Mouse (Mus musculus) C2C12 (cell line): ENCODE measurements around the gene Perp. TPM values are rescaled to one million over a fixed set of nuclear protein-coding genes. Genes with fewer than 3 reads are reported as not detected.

ENCODE experiments used
- H3K27me3 ChIP-seq: one replicate; pipeline ENCODE4 v1.6.1; 2011; ENCODE audit not compliant: control insufficient read depth, insufficient read depth, insufficient read length
- H3K36me3 ChIP-seq: one replicate; pipeline ENCODE4 v1.6.1; 2011; ENCODE audit not compliant: control insufficient read depth, insufficient read depth
- H3K4me3 ChIP-seq: one replicate; pipeline ENCODE4 v1.5.1; 2011; ENCODE audit warnings: mild to moderate bottlenecking, control low read depth; ENCODE audit not compliant: poor library complexity, insufficient read depth, severe bottlenecking
- H3K79me2 ChIP-seq: one replicate; pipeline ENCODE4 v1.6.1; 2011; ENCODE audit not compliant: control insufficient read depth, insufficient read depth
- H3K79me3 ChIP-seq: one replicate; pipeline ENCODE4 v1.6.1; 2011; ENCODE audit warnings: low read depth, control low read depth
- H3ac ChIP-seq: one replicate; pipeline ENCODE3; 2011; ENCODE audit warnings: low read depth; ENCODE audit not compliant: control insufficient read depth, insufficient read length
- CEBPB ChIP-seq: IDR thresholded peaks from one replicate; pipeline ENCODE4 v1.6.1; 2011; ENCODE audit warnings: low read depth, mild to moderate bottlenecking, control low read depth, moderate library complexity
- CTCF ChIP-seq: IDR thresholded peaks from one replicate; pipeline ENCODE4 v1.5.1; 2011; ENCODE audit not compliant: control insufficient read depth, insufficient read depth, insufficient read length
- FOSL1 ChIP-seq: IDR thresholded peaks from one replicate; pipeline ENCODE4 v1.8.0; 2011; ENCODE audit warnings: mild to moderate bottlenecking, low read length; ENCODE audit not compliant: poor library complexity, insufficient read depth, severe bottlenecking
- MAX ChIP-seq: IDR thresholded peaks from one replicate; pipeline ENCODE4 v1.6.1; 2011; ENCODE audit warnings: mild to moderate bottlenecking, control low read depth
- MYOD1 ChIP-seq: IDR thresholded peaks from one replicate; pipeline ENCODE4 v1.6.1; 2011; ENCODE audit warnings: low read depth; ENCODE audit not compliant: control insufficient read depth, insufficient read length
- MYOG ChIP-seq: IDR thresholded peaks from one replicate; pipeline ENCODE4 v1.6.1; 2011; ENCODE audit not compliant: control insufficient read depth, insufficient read length; ENCODE audit errors: extremely low read depth
- USF1 ChIP-seq: IDR thresholded peaks from one replicate; pipeline ENCODE4 v1.6.1; 2011; ENCODE audit warnings: low read depth, mild to moderate bottlenecking, control low read depth, moderate library complexity
- polyA plus RNA-seq: library from polyadenylated mRNA; unstranded; fragments of >200 nt; fragmentation: generic; extraction: Trizol; gene quantifications from one replicate; pipeline ENCODE4 v1.2.1, GENCODE M21; 2012; ENCODE audit warnings: missing spikeins

The Perp gene
- polyA plus RNA-seq, 1 experiment = 0.02 TPM

GRCm38 (mm10) chr10:18859632-18860031 is 14.8 kb downstream of the Perp start:
- Histone ChIP-seq H3ac (no peak overlapping the region), H3K79me2 (no peaks in the 10 kb centered on the region), H3K36me3 (no peaks in the 10 kb centered on the region), H3K27me3 (no peaks in the 10 kb centered on the region), H3K79me3 (no peaks in the 10 kb centered on the region), H3K4me3 (no peak overlapping the region)
- no peak for TF ChIP-seq CEBPB
- TF ChIP-seq MAX = no peak
- TF ChIP-seq FOSL1 = no peak
- TF ChIP-seq CTCF = no peak
- TF ChIP-seq MYOD1 = no peak
- TF ChIP-seq USF1 = no peak
- no peak for TF ChIP-seq MYOG

GRCm38 (mm10) chr10:18860119-18860824 is 15.5 kb downstream of the Perp start:
- no peaks in the 10 kb centered on the region for H3K79me3 ChIP-seq
- no peaks in the 10 kb centered on the region for H3K79me2 ChIP-seq
- no peaks in the 10 kb centered on the region for H3K27me3 ChIP-seq
- H3K36me3 ChIP-seq = no peaks in the 10 kb centered on the region
- H3ac ChIP-seq = no peak overlapping the region
- TF ChIP-seq MYOD1 (no peak), FOSL1 (no peak)
- H3K4me3 ChIP-seq = no peak overlapping the region

DNA sequence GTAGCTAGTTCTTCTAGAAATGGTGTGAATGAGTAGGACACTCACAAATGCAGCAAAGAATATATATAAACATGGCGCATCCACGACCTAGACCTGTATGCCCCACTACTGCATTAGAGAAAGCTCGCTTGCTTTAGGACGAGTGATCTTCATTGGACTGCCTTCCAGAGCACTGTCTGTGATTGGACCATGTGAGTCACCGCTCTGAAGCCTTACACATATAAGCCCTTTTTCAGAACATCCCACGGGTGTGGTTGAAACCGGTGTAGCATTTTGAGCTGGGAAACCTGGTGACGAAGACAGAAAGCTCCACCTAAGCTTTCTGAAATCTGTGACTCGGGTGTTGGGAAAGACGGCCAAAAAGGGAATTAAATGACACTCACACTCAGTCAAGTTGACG is 16.0 kb downstream of the Perp start:
- Histone ChIP-seq H3K79me3 (no peaks in the 10 kb centered on the region), H3K4me3 (no peak overlapping the region), H3ac (no peak overlapping the region), H3K27me3 (no peaks in the 10 kb centered on the region), H3K79me2 (no peaks in the 10 kb centered on the region), H3K36me3 (no peaks in the 10 kb centered on the region)
- TF ChIP-seq CEBPB (no peak), MYOG (no peak), MAX (no peak), CTCF (no peak), FOSL1 (no peak)

GRCm38 (mm10) chr10:18861418-18861817 is 16.6 kb downstream of the Perp start:
- Histone ChIP-seq H3ac (no peak overlapping the region), H3K79me3 (no peaks in the 10 kb centered on the region), H3K36me3 (no peaks in the 10 kb centered on the region), H3K79me2 (no peaks in the 10 kb centered on the region), H3K27me3 (no peaks in the 10 kb centered on the region), H3K4me3 (no peak overlapping the region)
- TF ChIP-seq CEBPB = peak; percentile 59
- TF ChIP-seq USF1 = no peak
- no peak for TF ChIP-seq FOSL1
- no peak for TF ChIP-seq CTCF
- TF ChIP-seq MAX = no peak

- Histone ChIP-seq H3K4me3 (no peak overlapping the region), H3K79me3 (no peaks in the 10 kb centered on the region), H3K27me3 (no peaks in the 10 kb centered on the region), H3K79me2 (no peaks in the 10 kb centered on the region), H3ac (no peak overlapping the region), H3K36me3 (no peaks in the 10 kb centered on the region)
- TF ChIP-seq CTCF (no peak), FOSL1 (no peak), MYOD1 (no peak), MAX (no peak), MYOG (no peak), USF1 (no peak), CEBPB (no peak)
Measured at GRCm38 (mm10) chr10:18863332-18863731, 18.5 kb downstream of the Perp start.

DNA sequence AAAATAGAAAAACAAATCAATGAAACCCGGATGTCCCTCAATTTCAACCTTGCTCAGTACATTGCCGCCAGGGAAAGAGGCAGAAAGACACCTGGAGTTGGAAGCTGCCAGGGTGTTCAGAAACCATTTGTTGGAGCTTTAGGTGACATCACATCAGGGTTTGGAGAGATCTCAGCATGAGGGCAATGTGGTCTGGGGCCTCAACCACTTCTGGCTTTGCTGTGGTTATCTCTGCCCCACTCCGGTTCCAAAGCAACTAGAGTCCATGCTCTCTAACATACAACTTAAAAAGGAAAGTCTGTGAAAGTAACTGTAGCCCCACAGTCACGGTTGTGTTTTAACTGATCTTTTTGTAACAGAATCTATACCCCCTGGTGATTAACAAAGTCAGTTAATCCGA is 19.9 kb downstream of the Perp start:
- H3ac ChIP-seq = no peak overlapping the region

More for the DNA sequence above, 19.9 kb downstream of the Perp start:
- H3K36me3 ChIP-seq = no peaks in the 10 kb centered on the region
- H3K79me2 ChIP-seq = no peaks in the 10 kb centered on the region
- H3K79me3 ChIP-seq = no peaks in the 10 kb centered on the region
- H3K4me3 ChIP-seq = no peak overlapping the region
- TF ChIP-seq FOSL1 = no peak
- no peak for TF ChIP-seq CTCF
- TF ChIP-seq USF1 = no peak
- no peak for TF ChIP-seq MYOG
- TF ChIP-seq MAX = no peak
- TF ChIP-seq MYOD1 = no peak
- TF ChIP-seq CEBPB = no peak
- H3K27me3 ChIP-seq = no peaks in the 10 kb centered on the region
